Mouse (Mus musculus) bone marrow macrophage, adult 2 months (primary cell): ENCODE data around the gene Cnp. TPM values are rescaled to one million over a fixed set of nuclear protein-coding genes. Genes with fewer than 3 reads are reported as not detected.
"Not testable (repeated sequence)": the region's sequence is repeated elsewhere in the genome, so short reads cannot be mapped to it uniquely, and the experiment has no call there.

ENCODE experiments used
- H3K27ac ChIP-seq: 2 replicates; pipeline ENCODE4 v1.5.1; 2012; ENCODE audit warnings: low read depth, low read length; ENCODE audit not compliant: insufficient read depth
- H3K4me1 ChIP-seq: 2 replicates; pipeline ENCODE4 v1.6.1; 2012; ENCODE audit warnings: low read length; ENCODE audit not compliant: control insufficient read depth, insufficient read depth
- H3K4me3 ChIP-seq: 2 replicates; pipeline ENCODE4 v1.5.1; 2012; ENCODE audit warnings: mild to moderate bottlenecking, low read length, moderate library complexity; ENCODE audit not compliant: insufficient read depth
- CTCF ChIP-seq: IDR thresholded peaks from 2 replicates; pipeline ENCODE4 v1.5.1; 2012; ENCODE audit warnings: low read depth, mild to moderate bottlenecking, low read length, moderate library complexity
- POLR2A ChIP-seq: IDR thresholded peaks from 2 replicates; pipeline ENCODE4 v1.6.1; 2012; ENCODE audit warnings: mild to moderate bottlenecking, low read depth, low read length, borderline replicate concordance
- polyA plus RNA-seq: library from polyadenylated mRNA; stranded (reverse); fragments of >200 nt; gene quantifications from 2 replicates; pipeline ENCODE4 v1.2.4, GENCODE M21; 2012; ENCODE audit not compliant: missing spikeins, insufficient read depth, insufficient read length

The Cnp gene
- polyA plus RNA-seq, 1 experiment: 40.3 TPM

GRCm38 (mm10) chr11:100570430-100571201 lies 4.1 kb upstream of the Cnp start:
- TF ChIP-seq POLR2A (no peak), CTCF (peak; percentile 52)
- no peak overlapping the region for H3K27ac ChIP-seq
- peaks cover 6% of the 10 kb centered on the region for H3K4me1 ChIP-seq
- peak overlapping the region; percentile 13 for H3K4me3 ChIP-seq

GRCm38 (mm10) chr11:100571202-100571567 lies 3.5 kb upstream of the Cnp start:
- no peak overlapping the region for H3K27ac ChIP-seq
- no peak for TF ChIP-seq POLR2A
- TF ChIP-seq CTCF: no peak
- H3K4me1 ChIP-seq: peaks cover 6% of the 10 kb centered on the region
- peak overlapping the region; percentile 13; the same call in 1 of the 2 replicates for H3K4me3 ChIP-seq

- H3K27ac ChIP-seq: no peak overlapping the region
- peaks cover 6% of the 10 kb centered on the region for H3K4me1 ChIP-seq
- peak overlapping the region; percentile 90 for H3K4me3 ChIP-seq
- TF ChIP-seq POLR2A (no peak), CTCF (no peak)
Observed at GRCm38 (mm10) chr11:100574188-100574587, 516 bp upstream of the Cnp start.

GRCm38 (mm10) chr11:100575484-100575855 lies 766 bp downstream of the Cnp start:
- Histone ChIP-seq H3K4me1 (peaks cover 6% of the 10 kb centered on the region), H3K4me3 (peak overlapping the region; percentile 90), H3K27ac (0 out of 2 replicates have a peak overlapping the region, but pooled peaks have one; percentile 72)
- TF ChIP-seq CTCF (no peak), POLR2A (no peak)

- H3K4me1 ChIP-seq: peaks cover 2% of the 10 kb centered on the region
- H3K4me3 ChIP-seq: no peak overlapping the region
- no peak overlapping the region for H3K27ac ChIP-seq
- TF ChIP-seq POLR2A (no peak), CTCF (no peak)
Observed at GRCm38 (mm10) chr11:100576256-100576655, 1.6 kb downstream of the Cnp start.

- TF ChIP-seq POLR2A (no peak), CTCF (no peak)
- Histone ChIP-seq H3K4me3 (no peak overlapping the region), H3K27ac (no peak overlapping the region), H3K4me1 (peaks cover under 1% of the 10 kb centered on the region)
Observed at GRCm38 (mm10) chr11:100577852-100578599, 3.3 kb downstream of the Cnp start.

GRCm38 (mm10) chr11:100579116-100579799 lies 4.6 kb downstream of the Cnp start:
- Histone ChIP-seq H3K4me3 (no peak overlapping the region), H3K4me1 (peaks cover 5% of the 10 kb centered on the region), H3K27ac (no peak overlapping the region)
- no peak for TF ChIP-seq CTCF
- TF ChIP-seq POLR2A: no peak

- H3K4me3 ChIP-seq: no peak overlapping the region
- peaks cover 5% of the 10 kb centered on the region for H3K4me1 ChIP-seq
- TF ChIP-seq CTCF (no peak), POLR2A (no peak)
- H3K27ac ChIP-seq: no peak overlapping the region
Observed at GRCm38 (mm10) chr11:100580275-100580674, 5.6 kb downstream of the Cnp start.

- TF ChIP-seq POLR2A: no peak
- no peak for TF ChIP-seq CTCF
- Histone ChIP-seq H3K27ac (no peak overlapping the region), H3K4me3 (no peak overlapping the region), H3K4me1 (peaks cover 5% of the 10 kb centered on the region)
Observed at GRCm38 (mm10) chr11:100581756-100582155, 7.1 kb downstream of the Cnp start.

- not testable (repeated sequence) for H3K4me1 ChIP-seq, H3K27ac ChIP-seq, H3K4me3 ChIP-seq
Observed at GRCm38 (mm10) chr11:100582413-100582812, 7.7 kb downstream of the Cnp start.
